Mouse (Mus musculus) embryonic fibroblast, embryonic 13.5 days (primary cell): ENCODE results near the gene Atp6v0d1. TPM values are rescaled to one million over a fixed set of nuclear protein-coding genes. Genes with fewer than 3 reads are reported as not detected.
A peak's percentile ranks its signal among the peaks of the same experiment; 100 is the strongest.

Source experiments
- H3K27ac ChIP-seq: 2 replicates; pipeline ENCODE4 v1.5.1; 2012; ENCODE audit warnings: low read length, control low read depth, inconsistent platforms; ENCODE audit not compliant: insufficient read depth
- H3K4me1 ChIP-seq: 2 replicates; pipeline ENCODE4 v1.6.1; 2011; ENCODE audit warnings: low read length; ENCODE audit not compliant: control insufficient read depth, insufficient read depth
- H3K4me3 ChIP-seq: 2 replicates; pipeline ENCODE4 v1.5.1; 2011; ENCODE audit warnings: mild to moderate bottlenecking, control low read depth, low read length; ENCODE audit not compliant: insufficient read depth
- CTCF ChIP-seq: IDR thresholded peaks from 2 replicates; pipeline ENCODE4 v1.5.1; 2011; ENCODE audit warnings: mild to moderate bottlenecking, control low read depth, low read length, moderate library complexity, borderline replicate concordance; ENCODE audit not compliant: insufficient read depth
- POLR2A ChIP-seq: IDR thresholded peaks from 2 replicates; pipeline ENCODE4 v1.6.1; 2011; ENCODE audit warnings: low read depth, mild to moderate bottlenecking, control low read depth, low read length, moderate library complexity
- polyA plus RNA-seq: library from polyadenylated mRNA; stranded (reverse); fragments of >200 nt; gene quantifications from 2 replicates; pipeline ENCODE4 v1.2.4, GENCODE M21; 2011; ENCODE audit warnings: low read depth; ENCODE audit not compliant: missing spikeins, insufficient read length

Gene Atp6v0d1
- polyA plus RNA-seq, 1 experiment, result 134 TPM

DNA sequence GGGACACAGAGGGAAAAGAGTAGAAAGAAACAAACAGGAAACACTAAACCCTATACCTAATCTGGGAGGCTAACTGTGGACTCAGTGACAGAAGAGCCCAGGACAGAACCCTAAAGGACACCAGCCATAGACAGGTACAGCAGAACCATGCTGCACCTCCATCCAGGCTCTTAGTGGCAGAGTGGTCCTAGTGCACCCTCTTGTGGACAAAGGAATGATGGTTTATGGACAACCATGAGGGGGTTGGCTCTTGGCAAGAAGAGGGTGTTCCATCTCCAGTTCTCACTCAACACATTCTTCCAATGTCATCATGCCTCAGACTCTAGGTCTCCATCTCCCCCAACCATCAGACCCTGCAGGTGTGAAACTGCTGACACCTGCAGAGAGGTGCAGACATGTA, 11.8 kb downstream of the Atp6v0d1 start:
- H3K4me3 ChIP-seq, result no peak overlapping the region
- H3K27ac ChIP-seq, result no peak overlapping the region
- TF ChIP-seq CTCF (peak; percentile 76), POLR2A (no peak)
- 0 out of 2 replicates have a peak, but pooled peaks cover 3% of the 10 kb centered on the region for H3K4me1 ChIP-seq

DNA sequence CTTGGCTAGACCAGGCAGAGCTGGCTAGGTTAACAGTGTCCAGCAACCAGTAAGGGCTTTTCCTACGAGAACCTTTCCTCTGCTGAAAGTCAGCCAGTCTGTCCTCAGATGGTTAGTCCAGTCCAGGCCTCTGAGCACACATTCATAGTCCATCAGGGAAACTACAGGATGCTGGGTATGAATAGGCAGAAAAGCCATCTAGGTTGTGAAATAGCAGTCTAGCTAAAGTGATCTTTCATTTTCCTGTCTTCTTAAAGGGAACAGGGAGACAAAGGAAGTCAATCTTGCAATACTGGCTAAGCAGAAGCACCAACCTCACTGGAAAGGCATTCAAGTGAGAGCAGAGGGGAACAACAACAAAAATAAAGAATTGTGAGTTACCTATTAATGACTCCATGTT, 13.0 kb downstream of the Atp6v0d1 start:
- no peak for TF ChIP-seq POLR2A
- TF ChIP-seq CTCF, result no peak
- peak overlapping the region; percentile 15; the same call in 1 of the 2 replicates for H3K27ac ChIP-seq
- no peak overlapping the region for H3K4me3 ChIP-seq
- 0 out of 2 replicates have a peak, but pooled peaks cover 3% of the 10 kb centered on the region for H3K4me1 ChIP-seq

GRCm38 (mm10) chr8:105552032-105552431, 13.8 kb downstream of the Atp6v0d1 start:
- H3K4me3 ChIP-seq, result no peak overlapping the region
- TF ChIP-seq POLR2A (no peak), CTCF (no peak)
- H3K27ac ChIP-seq, result no peak overlapping the region
- H3K4me1 ChIP-seq, result peaks cover 6% of the 10 kb centered on the region; the same call in 1 of the 2 replicates

DNA sequence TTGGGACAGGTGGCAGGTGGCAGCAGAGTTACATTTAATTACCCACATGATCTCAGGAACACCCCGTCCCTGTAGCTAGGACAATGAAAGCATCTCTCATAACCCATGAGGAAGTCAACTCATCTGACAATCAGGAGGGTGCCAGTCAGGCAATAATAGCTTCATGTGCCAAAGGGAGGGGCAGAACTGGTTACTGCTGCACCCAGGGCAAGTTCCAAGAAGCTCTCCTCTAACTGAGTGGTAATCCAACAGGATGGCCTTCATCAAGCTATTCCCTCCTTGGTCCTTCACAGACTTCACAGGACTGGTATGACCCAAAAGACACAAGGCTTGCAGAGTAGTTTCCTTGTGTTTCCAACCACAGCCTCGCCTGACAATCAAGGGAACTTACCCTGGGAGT, 15.8 kb downstream of the Atp6v0d1 start:
- TF ChIP-seq POLR2A, result no peak
- TF ChIP-seq CTCF, result no peak
- Histone ChIP-seq H3K4me3 (no peak overlapping the region), H3K4me1 (peaks cover 21% of the 10 kb centered on the region), H3K27ac (no peak overlapping the region)

- no peak for TF ChIP-seq POLR2A
- TF ChIP-seq CTCF, result no peak
- Histone ChIP-seq H3K4me3 (no peak overlapping the region), H3K4me1 (peaks cover 21% of the 10 kb centered on the region), H3K27ac (no peak overlapping the region)
These were observed 16.3 kb downstream of the Atp6v0d1 start for GRCm38 (mm10) chr8:105549506-105549905.

- Histone ChIP-seq H3K4me3 (no peak overlapping the region), H3K4me1 (peaks cover 21% of the 10 kb centered on the region), H3K27ac (no peak overlapping the region)
- TF ChIP-seq POLR2A, result no peak
- TF ChIP-seq CTCF, result no peak
These were observed 19.2 kb downstream of the Atp6v0d1 start for GRCm38 (mm10) chr8:105546384-105547350.

DNA sequence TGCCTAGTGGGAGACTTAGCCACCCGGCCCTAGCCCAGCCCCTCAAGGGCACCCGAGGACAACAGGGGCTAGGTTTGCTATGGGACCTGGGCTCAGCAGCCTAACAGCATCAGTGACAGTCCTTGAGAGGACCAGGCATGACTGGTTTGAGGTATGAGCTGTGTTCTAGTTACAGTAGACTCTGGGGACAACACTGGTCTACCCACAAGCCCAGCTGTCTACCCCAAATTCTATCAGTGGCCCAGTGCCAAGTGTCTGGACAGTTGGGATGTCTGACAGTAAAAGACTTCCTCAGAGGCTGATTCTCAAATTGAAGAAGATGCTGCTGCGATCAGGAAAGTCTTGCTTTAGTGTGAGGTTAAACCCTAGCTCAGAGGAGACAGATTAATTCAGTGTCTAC, 20.6 kb downstream of the Atp6v0d1 start:
- no peak for TF ChIP-seq POLR2A
- TF ChIP-seq CTCF, result no peak
- H3K4me3 ChIP-seq, result no peak overlapping the region
- peaks cover 23% of the 10 kb centered on the region for H3K4me1 ChIP-seq
- H3K27ac ChIP-seq, result no peak overlapping the region

DNA sequence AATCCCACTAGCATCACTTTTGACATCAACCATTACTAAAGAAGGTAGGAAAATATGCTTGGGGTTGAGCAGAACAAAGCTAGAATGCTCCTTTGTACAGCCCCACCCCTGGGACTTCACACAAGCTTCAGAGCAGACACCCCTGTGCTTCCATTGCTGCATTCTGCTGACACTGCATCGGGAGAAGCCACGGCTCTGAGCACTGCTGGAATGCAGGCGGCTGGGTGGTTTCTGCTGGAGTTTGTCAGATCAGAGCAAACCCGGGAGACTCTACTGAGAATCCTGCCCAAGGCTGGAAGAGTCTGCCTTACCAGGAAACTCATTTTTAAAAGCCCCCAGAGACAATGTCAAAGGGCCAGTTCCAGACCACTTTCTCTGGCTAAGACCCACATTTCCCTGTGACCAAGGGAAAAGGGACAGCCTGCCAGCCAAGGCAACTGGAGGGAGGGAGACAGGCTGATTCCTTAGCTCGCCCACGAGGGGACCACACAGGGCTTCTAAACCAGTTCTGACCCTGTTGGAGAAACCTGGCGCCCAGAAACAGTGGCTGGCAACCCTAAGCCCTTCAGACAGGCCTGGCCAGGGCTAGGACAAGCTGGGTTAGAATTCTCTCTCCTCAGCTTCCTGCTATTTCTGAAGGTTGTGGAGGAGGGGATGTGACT, 21.2 kb downstream of the Atp6v0d1 start:
- TF ChIP-seq POLR2A, result no peak
- TF ChIP-seq CTCF, result no peak
- peaks cover 23% of the 10 kb centered on the region for H3K4me1 ChIP-seq
- no peak overlapping the region for H3K27ac ChIP-seq

GRCm38 (mm10) chr8:105543703-105544102, 22.1 kb downstream of the Atp6v0d1 start:
- TF ChIP-seq CTCF (no peak), POLR2A (no peak)
- peaks cover 23% of the 10 kb centered on the region for H3K4me1 ChIP-seq
- no peak overlapping the region for H3K27ac ChIP-seq
- no peak overlapping the region for H3K4me3 ChIP-seq

More for the DNA sequence above, 21.2 kb downstream of the Atp6v0d1 start:
- no peak overlapping the region for H3K4me3 ChIP-seq
